Mouse (Mus musculus): ENCODE measurements around the gene Wwox.

- TF ChIP-seq CTCF (IDR thresholded peaks at IDR 0.05; ENCODE audit: extremely low read depth, insufficient read depth, low read length) = no peak
- no peak for TF ChIP-seq POLR2A (IDR thresholded peaks at IDR 0.05; ENCODE audit: extremely low read depth, insufficient read depth, low read length)
These were observed 820.4 kb downstream of the Wwox start for GRCm38 (mm10) chr8:115259806-115260205.
